Mouse (Mus musculus): ENCODE measurements at regions not wholly inside any gene's neighbourhood (a gene's known extent, or its start where the extent isn't known, plus 50 kb on each side); places are given as distances from the start of the nearest gene placed in this dataset.

DNA sequence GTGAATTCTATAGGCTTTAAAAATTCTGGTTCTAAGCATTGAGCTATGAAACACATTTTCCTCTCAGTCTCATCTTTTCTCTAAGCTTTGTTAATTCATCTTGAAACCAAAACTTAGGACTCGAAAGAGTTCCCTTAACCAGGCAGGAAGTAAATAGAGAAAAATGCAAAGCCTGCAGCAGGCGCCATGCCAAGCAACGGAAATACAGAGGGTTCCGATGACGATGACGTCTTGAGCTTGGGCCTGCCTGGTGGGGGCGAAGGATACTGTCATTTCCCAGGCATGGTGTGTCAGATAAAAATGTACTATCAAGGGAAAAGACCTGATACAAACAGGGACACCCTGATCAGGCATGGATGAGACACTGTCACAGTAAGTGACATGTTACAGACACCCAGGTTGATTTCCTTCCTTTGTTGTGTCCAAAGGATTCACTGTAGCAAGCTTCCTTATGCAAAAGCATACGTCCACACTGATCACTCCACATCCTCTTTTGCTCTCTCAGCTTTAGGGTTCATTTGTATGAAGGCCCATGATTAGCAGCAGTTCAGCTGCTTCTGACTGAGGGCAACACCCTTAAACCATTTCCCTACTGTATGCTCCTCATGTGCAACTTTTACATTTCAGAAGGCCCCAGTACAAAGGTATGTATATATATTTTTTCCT is 135.0 kb downstream of the Cemip2 start:
- H3K4me3 ChIP-seq (ENCODE audit: low read length), result no peak overlapping the region
- H3K9me3 ChIP-seq (ENCODE audit: low read length), result no peaks in the 10 kb centered on the region
- no peak overlapping the region for H3K27ac ChIP-seq
- TF ChIP-seq CTCF (IDR thresholded peaks at IDR 0.05; ENCODE audit: low read depth), result no peak
- ATAC-seq (no peak), DNase-seq (ENCODE audit: low spot score) (no peak)
- no peaks in the 10 kb centered on the region for H3K4me1 ChIP-seq (ENCODE audit: insufficient read depth, low read length)
- H3K27me3 ChIP-seq (ENCODE audit: insufficient read depth, low read length), result no peaks in the 10 kb centered on the region
- WGBS, result 67% methylated on average over 8 of the region's 8 CpGs
- no peak overlapping the region for H3K9ac ChIP-seq (replicated peaks; ENCODE audit: low read length)
- H3K4me2 ChIP-seq (ENCODE audit: low read depth, low read length), result no peak overlapping the region
- no peaks in the 10 kb centered on the region for H3K36me3 ChIP-seq (ENCODE audit: insufficient read depth, low read length)

DNA sequence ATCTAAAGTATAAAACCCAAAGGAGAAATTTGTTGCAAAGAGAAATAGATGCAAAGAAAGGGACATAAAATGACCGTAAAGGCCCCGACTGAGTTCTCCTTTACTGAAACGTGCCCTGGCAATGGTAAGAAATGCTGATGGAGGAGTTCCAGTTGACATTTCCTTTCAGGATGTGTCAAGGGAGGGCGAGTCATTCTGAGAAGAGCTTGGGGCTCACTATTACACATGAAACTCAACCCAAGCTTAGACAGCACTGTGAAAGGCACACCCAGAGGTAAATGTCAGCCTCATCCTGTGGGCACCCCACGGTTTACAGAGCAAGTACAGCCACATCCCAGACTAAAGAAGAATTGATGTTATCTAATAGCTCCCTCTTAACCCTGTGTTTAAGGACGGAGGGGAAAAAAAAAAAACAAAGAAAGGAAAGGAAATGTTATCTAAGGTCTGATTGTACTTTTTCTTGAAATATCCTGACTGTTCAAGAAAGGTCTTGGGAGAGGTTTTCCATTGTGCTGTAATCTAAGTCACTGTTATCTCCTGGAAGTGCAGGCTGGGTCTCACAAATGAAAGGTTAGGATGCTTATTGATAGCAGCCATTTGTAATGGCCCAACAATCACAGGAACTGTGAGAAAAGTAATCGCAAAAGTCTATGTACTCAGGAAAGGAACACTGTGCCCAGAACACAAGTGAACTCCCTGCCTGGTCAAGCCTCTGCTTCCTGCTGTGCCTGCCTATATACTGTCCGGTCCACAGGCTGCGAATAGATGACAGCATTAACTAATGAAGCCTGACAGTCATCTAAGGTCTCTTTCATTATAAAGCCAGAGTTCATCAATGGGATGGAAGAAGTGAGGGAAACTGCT is 135.8 kb downstream of the Cemip2 start:
- Histone ChIP-seq H3K27me3 (ENCODE audit: insufficient read depth, low read length) (no peaks in the 10 kb centered on the region), H3K4me2 (ENCODE audit: low read depth, low read length) (no peak overlapping the region), H3K27ac (no peak overlapping the region), H3K9me3 (ENCODE audit: low read length) (no peaks in the 10 kb centered on the region), H3K4me1 (ENCODE audit: insufficient read depth, low read length) (no peaks in the 10 kb centered on the region), H3K4me3 (ENCODE audit: low read length) (no peak overlapping the region), H3K36me3 (ENCODE audit: insufficient read depth, low read length) (no peaks in the 10 kb centered on the region), H3K9ac (replicated peaks; ENCODE audit: low read length) (no peak overlapping the region)
- ATAC-seq, result no peak
- no peak for TF ChIP-seq CTCF (IDR thresholded peaks at IDR 0.05; ENCODE audit: low read depth)
- DNase-seq (ENCODE audit: low spot score), result no peak
- 38% methylated on average over 9 of the region's 9 CpGs for WGBS

DNA sequence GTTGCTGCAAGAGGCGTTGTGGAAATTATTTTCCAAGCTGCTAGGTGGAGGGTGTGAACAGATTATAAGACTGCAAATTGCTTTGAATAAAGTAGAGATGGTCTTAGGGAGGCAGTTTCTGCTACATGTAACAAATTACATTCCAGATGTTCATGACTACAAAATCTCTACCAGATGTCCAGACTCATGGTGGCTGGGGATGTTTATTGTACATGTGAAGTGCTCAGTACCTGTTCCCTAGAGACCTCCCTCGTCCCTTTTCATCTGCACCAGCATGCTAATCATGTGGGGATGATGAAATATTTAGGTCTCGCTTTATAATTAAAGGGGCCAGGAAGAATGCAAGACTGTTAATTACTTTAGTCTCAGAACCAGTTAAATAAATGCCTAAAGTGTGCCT is 136.5 kb downstream of the Cemip2 start:
- no peaks in the 10 kb centered on the region for H3K9me3 ChIP-seq (ENCODE audit: low read length)
- H3K4me2 ChIP-seq (ENCODE audit: low read depth, low read length), result no peak overlapping the region
- no peak for DNase-seq (ENCODE audit: low spot score)
- WGBS, result 44% methylated on average over 3 of the region's 3 CpGs
- TF ChIP-seq CTCF (IDR thresholded peaks at IDR 0.05; ENCODE audit: low read depth), result no peak
- H3K4me3 ChIP-seq (ENCODE audit: low read length), result no peak overlapping the region
- H3K27ac ChIP-seq, result no peak overlapping the region
- ATAC-seq, result no peak
- no peaks in the 10 kb centered on the region for H3K36me3 ChIP-seq (ENCODE audit: insufficient read depth, low read length)
- no peaks in the 10 kb centered on the region for H3K27me3 ChIP-seq (ENCODE audit: insufficient read depth, low read length)
- no peaks in the 10 kb centered on the region for H3K4me1 ChIP-seq (ENCODE audit: insufficient read depth, low read length)
- no peak overlapping the region for H3K9ac ChIP-seq (replicated peaks; ENCODE audit: low read length)

DNA sequence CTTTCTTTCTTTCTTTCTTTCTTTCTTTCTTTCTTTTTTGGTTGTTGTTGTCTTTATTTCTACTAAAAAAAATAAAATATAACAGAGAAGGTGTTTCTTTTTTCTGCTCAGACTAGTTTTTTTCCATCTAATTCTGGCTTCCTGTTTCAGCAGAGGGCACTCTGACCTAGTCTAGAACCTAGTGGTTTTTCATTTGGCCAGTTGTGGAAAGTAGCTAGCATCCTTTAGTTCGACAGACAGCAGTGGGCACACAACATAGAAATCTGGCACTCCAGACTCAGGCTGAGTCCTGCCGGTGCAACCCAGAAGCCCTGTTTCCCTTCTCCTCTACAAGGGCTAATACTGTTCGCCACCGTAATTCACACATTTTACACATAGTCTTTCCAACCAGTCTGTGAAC is 140.0 kb downstream of the Cemip2 start:
- Histone ChIP-seq H3K36me3 (ENCODE audit: insufficient read depth, low read length) (no peaks in the 10 kb centered on the region), H3K27me3 (ENCODE audit: insufficient read depth, low read length) (no peaks in the 10 kb centered on the region), H3K4me2 (ENCODE audit: low read depth, low read length) (no peak overlapping the region), H3K27ac (no peak overlapping the region), H3K4me1 (ENCODE audit: insufficient read depth, low read length) (no peaks in the 10 kb centered on the region), H3K9ac (replicated peaks; ENCODE audit: low read length) (no peak overlapping the region), H3K9me3 (ENCODE audit: low read length) (no peaks in the 10 kb centered on the region), H3K4me3 (ENCODE audit: low read length) (no peak overlapping the region)
- peak; percentile 48 for DNase-seq (ENCODE audit: low spot score)
- peak; percentile 42 for TF ChIP-seq CTCF (IDR thresholded peaks at IDR 0.05; ENCODE audit: low read depth)
- WGBS, result 79% methylated on average over 4 of the region's 4 CpGs
- ATAC-seq, result no peak

- TF ChIP-seq CTCF (IDR thresholded peaks at IDR 0.05; ENCODE audit: low read depth), result no peak
- no peaks in the 10 kb centered on the region for H3K36me3 ChIP-seq (ENCODE audit: insufficient read depth, low read length)
- no peaks in the 10 kb centered on the region for H3K27me3 ChIP-seq (ENCODE audit: insufficient read depth, low read length)
- no peak overlapping the region for H3K27ac ChIP-seq
- H3K4me2 ChIP-seq (ENCODE audit: low read depth, low read length), result no peak overlapping the region
- H3K9ac ChIP-seq (replicated peaks; ENCODE audit: low read length), result no peak overlapping the region
- no peak overlapping the region for H3K4me3 ChIP-seq (ENCODE audit: low read length)
- H3K9me3 ChIP-seq (ENCODE audit: low read length), result no peaks in the 10 kb centered on the region
- WGBS, result 52% methylated on average over 3 of the region's 3 CpGs
- H3K4me1 ChIP-seq (ENCODE audit: insufficient read depth, low read length), result no peaks in the 10 kb centered on the region
- ATAC-seq (no peak), DNase-seq (ENCODE audit: low spot score) (peak; percentile 32)
Observed at GRCm38 (mm10) chr19:21919074-21919473, 140.9 kb downstream of the Cemip2 start.

GRCm38 (mm10) chr19:21940114-21940513 is 162.0 kb downstream of the Cemip2 start:
- ATAC-seq (no peak), DNase-seq (ENCODE audit: low spot score) (no peak)
- no peak for TF ChIP-seq CTCF (IDR thresholded peaks at IDR 0.05; ENCODE audit: low read depth)
- H3K4me1 ChIP-seq (ENCODE audit: insufficient read depth, low read length), result no peaks in the 10 kb centered on the region
- H3K36me3 ChIP-seq (ENCODE audit: insufficient read depth, low read length), result no peaks in the 10 kb centered on the region
- no peak overlapping the region for H3K27ac ChIP-seq
- WGBS, result 92% methylated on average over 4 of the region's 4 CpGs
- no peaks in the 10 kb centered on the region for H3K27me3 ChIP-seq (ENCODE audit: insufficient read depth, low read length)
- no peak overlapping the region for H3K9ac ChIP-seq (replicated peaks; ENCODE audit: low read length)
- H3K9me3 ChIP-seq (ENCODE audit: low read length), result no peaks in the 10 kb centered on the region
- H3K4me2 ChIP-seq (ENCODE audit: low read depth, low read length), result no peak overlapping the region
- no peak overlapping the region for H3K4me3 ChIP-seq (ENCODE audit: low read length)

- H3K9me3 ChIP-seq (ENCODE audit: low read length), result no peaks in the 10 kb centered on the region
- ATAC-seq (no peak), DNase-seq (ENCODE audit: low spot score) (no peak)
- H3K4me3 ChIP-seq (ENCODE audit: low read length), result no peak overlapping the region
- H3K36me3 ChIP-seq (ENCODE audit: insufficient read depth, low read length), result no peaks in the 10 kb centered on the region
- no peak for TF ChIP-seq CTCF (IDR thresholded peaks at IDR 0.05; ENCODE audit: low read depth)
- 62% methylated on average over 2 of the region's 2 CpGs for WGBS
- H3K27ac ChIP-seq, result no peak overlapping the region
- H3K4me2 ChIP-seq (ENCODE audit: low read depth, low read length), result no peak overlapping the region
- H3K4me1 ChIP-seq (ENCODE audit: insufficient read depth, low read length), result no peaks in the 10 kb centered on the region
- H3K27me3 ChIP-seq (ENCODE audit: insufficient read depth, low read length), result no peaks in the 10 kb centered on the region
- no peak overlapping the region for H3K9ac ChIP-seq (replicated peaks; ENCODE audit: low read length)
Observed at GRCm38 (mm10) chr19:21941720-21942119, 163.6 kb downstream of the Cemip2 start.
